Mouse (Mus musculus): ENCODE results near the gene Gm3448.

Gm3448 gene

DNA sequence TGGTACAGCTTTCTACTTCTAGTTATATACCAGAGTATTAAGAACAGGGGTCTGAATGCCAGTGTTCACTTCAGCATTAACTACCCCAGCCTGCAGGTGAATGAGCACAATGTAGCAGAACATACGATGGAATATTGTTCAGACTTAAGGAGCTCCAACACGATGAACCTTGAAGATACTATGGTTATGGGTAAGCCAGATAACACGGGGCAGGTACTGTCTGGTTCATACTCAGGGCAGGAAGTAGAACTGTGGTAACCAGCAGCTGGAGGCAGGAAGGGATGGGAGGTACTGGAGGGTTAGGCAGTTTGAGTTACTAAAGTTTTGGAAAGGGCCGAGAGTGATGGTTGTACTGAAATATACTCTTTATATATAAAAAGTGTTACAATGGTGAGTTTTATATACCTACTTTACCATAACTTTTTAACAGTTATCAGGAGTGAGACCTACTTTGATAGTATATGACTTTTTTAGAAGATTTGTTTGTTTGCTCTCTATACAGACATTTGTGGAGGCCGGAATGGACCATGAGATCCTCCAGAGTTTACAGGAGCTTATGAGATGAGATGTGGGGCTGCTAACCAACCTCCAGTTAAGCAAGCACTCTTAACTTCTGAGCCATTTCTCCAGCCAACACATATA is 82.5 kb downstream of the Gm3448 start:
- no peak for DNase-seq

GRCm38 (mm10) chr17:14953452-14953851 is 87.9 kb downstream of the Gm3448 start:
- DNase-seq = no peak

- no peak for DNase-seq
Measured at GRCm38 (mm10) chr17:14949161-14949827, 92.0 kb downstream of the Gm3448 start.

Measured in cerebellum, adult 9-10 months (tissue).